Mouse (Mus musculus) gastrocnemius, adult 8-10 months (tissue): Measurements from ENCODE around the gene Csnk2a1. TPM values are rescaled to one million over a fixed set of nuclear protein-coding genes. Genes with fewer than 3 reads are reported as not detected.

Experiments used
- DNase-seq, 2 experiments: peaks; one replicate each; pipeline ENCODE4 v3.0.0; 2022; ENCODE audit warnings: low spot score in 2 of 2
- total RNA-seq, 4 experiments: library from RNA; stranded (reverse); gene quantifications; 2 replicates each; pipeline ENCODE4 v1.2.4; 2022

Gene Csnk2a1
- total RNA-seq, 4 experiments from 2014 or later, result 92.9 to 110 (median 100) TPM

- DNase-seq, result no peak
These were observed 97.3 kb downstream of the Csnk2a1 start for GRCm38 (mm10) chr2:152323971-152324370.

- no peak for DNase-seq
These were observed 98.2 kb downstream of the Csnk2a1 start for GRCm38 (mm10) chr2:152324842-152325241.

- no peak for DNase-seq
These were observed 99.5 kb downstream of the Csnk2a1 start for GRCm38 (mm10) chr2:152326157-152326556.

GRCm38 (mm10) chr2:152326654-152327053, 100.0 kb downstream of the Csnk2a1 start:
- no peak for DNase-seq

- DNase-seq, result no peak
These were observed 101.3 kb downstream of the Csnk2a1 start for GRCm38 (mm10) chr2:152327980-152328379.

- DNase-seq, result no peak
These were observed 104.3 kb downstream of the Csnk2a1 start for GRCm38 (mm10) chr2:152330858-152331423.

Other genes with a start within 250 kb of the Csnk2a1 start
- 1 to 10 TPM; 1.3 to 1.5 (median 1.4) TPM for gene Fam110a, start 246.6 kb upstream of the Csnk2a1 start, total RNA-seq
- gene Slc52a3, start 230.3 kb upstream of the Csnk2a1 start, total RNA-seq, result under 1 TPM; 0.31 to 0.72 (median 0.57) TPM
- gene Scrt2, start 145.3 kb upstream of the Csnk2a1 start, total RNA-seq, result not detected
- gene Srxn1, start 121.3 kb upstream of the Csnk2a1 start, total RNA-seq, result 10 to 100 TPM; 15.2 to 67.0 (median 22.7) TPM
- gene Tcf15, start 83.3 kb upstream of the Csnk2a1 start, total RNA-seq, result 10 to 100 TPM in 3 of 4 experiments, 1 to 10 TPM in 1; 7.4 to 14.4 (median 10.5) TPM
- gene Tbc1d20, start 67.0 kb downstream of the Csnk2a1 start, total RNA-seq, result 10 to 100 TPM; 18.4 to 27.9 (median 24.9) TPM
- 10 to 100 TPM; 23.7 to 31.7 (median 27.1) TPM for gene Rbck1, start 105.8 kb downstream of the Csnk2a1 start, total RNA-seq
- 1 to 10 TPM in 2 of 4 experiments, under 1 TPM in 2; 0.58 to 2.0 (median 1.1) TPM for gene Trib3, start 117.2 kb downstream of the Csnk2a1 start, total RNA-seq
- gene Nrsn2, start 149.8 kb downstream of the Csnk2a1 start, total RNA-seq, result under 1 TPM in 1 of 4 experiments, not detected in 3; 0.22 TPM
- under 1 TPM; 0.34 to 0.58 (median 0.49) TPM for gene Sox12, start 171.2 kb downstream of the Csnk2a1 start, total RNA-seq
- gene Zcchc3, start 188.2 kb downstream of the Csnk2a1 start, total RNA-seq, result under 1 TPM; 0.46 to 0.88 (median 0.84) TPM
- not detected for gene 6820408C15Rik, start 188.7 kb downstream of the Csnk2a1 start, total RNA-seq
- not detected for gene Defb23, start 237.8 kb downstream of the Csnk2a1 start, total RNA-seq